Mouse (Mus musculus) MEL (cell line): ENCODE data around the gene Prokr2. TPM values are rescaled to one million over a fixed set of nuclear protein-coding genes. Genes with fewer than 3 reads are reported as not detected.

ENCODE experiments used
- DNase-seq: peaks from one replicate; pipeline ENCODE4 v3.0.0; 2011; ENCODE audit warnings: low read depth, low spot score
- H3K27ac ChIP-seq: 2 replicates; pipeline ENCODE4 v1.5.1; 2012; ENCODE audit warnings: low read depth, mild to moderate bottlenecking, control low read depth, low read length, moderate library complexity; ENCODE audit not compliant: control insufficient read depth
- H3K27me3 ChIP-seq, 2 experiments: fragments of 150-350 bp in 1 of 2; sonication (generic) in 1 of 2; 2 replicates each; pipeline ENCODE4 v1.6.1; 2012; ENCODE audit warnings: low read length in 2 of 2, mild to moderate bottlenecking in 2 of 2, improper control_type of control experiment in 1 of 2, moderate library complexity in 1 of 2; ENCODE audit not compliant: insufficient read depth in 2 of 2, control insufficient read depth in 1 of 2
- H3K36me3 ChIP-seq, 2 experiments: 2 replicates each; pipeline ENCODE4 v1.6.1; 2012 to 2014; ENCODE audit warnings: low read length in 2 of 2, improper control_type of control experiment in 1 of 2, inconsistent platforms in 1 of 2, mild to moderate bottlenecking in 1 of 2; ENCODE audit not compliant: insufficient read depth in 2 of 2, control insufficient read depth in 1 of 2
- H3K4me1 ChIP-seq, 2 experiments: fragments of 150-350 bp in 1 of 2; sonication (generic) in 1 of 2; 2 replicates each; pipeline ENCODE4 v1.6.1; 2012; ENCODE audit warnings: low read length in 2 of 2, improper control_type of control experiment in 1 of 2, mild to moderate bottlenecking in 1 of 2; ENCODE audit not compliant: insufficient read depth in 2 of 2, control insufficient read depth in 1 of 2
- H3K4me3 ChIP-seq, 2 experiments: fragments of 150-350 bp in 1 of 2; sonication (generic) in 1 of 2; 2 replicates each; pipeline ENCODE4 v1.5.1; 2012; ENCODE audit warnings: low read depth in 2 of 2, low read length in 2 of 2, mild to moderate bottlenecking in 2 of 2, moderate library complexity in 2 of 2, control low read depth in 1 of 2, improper control_type of control experiment in 1 of 2; ENCODE audit not compliant: control insufficient read depth in 1 of 2, insufficient read depth in 1 of 2
- H3K79me2 ChIP-seq: 2 replicates; pipeline ENCODE4 v1.6.1; 2012; ENCODE audit warnings: mild to moderate bottlenecking, low read length, moderate library complexity; ENCODE audit not compliant: control insufficient read depth, poor library complexity, insufficient read depth
- H3K9ac ChIP-seq: 2 replicates; pipeline ENCODE4 v1.6.1; 2012; ENCODE audit warnings: low read depth, mild to moderate bottlenecking, control low read depth, low read length, moderate library complexity; ENCODE audit not compliant: control insufficient read depth, poor library complexity, severe bottlenecking
- H3K9me3 ChIP-seq: fragments of 150-350 bp; sonication (generic); replicated peaks from 2 replicates; pipeline ENCODE4 v1.6.1; 2012; ENCODE audit warnings: mild to moderate bottlenecking, low read length, improper control_type of control experiment, moderate library complexity; ENCODE audit not compliant: insufficient read depth
- BHLHE40 ChIP-seq: IDR thresholded peaks from 2 replicates; pipeline ENCODE4 v1.6.1; 2012; ENCODE audit warnings: low read depth, mild to moderate bottlenecking, inconsistent platforms, low read length, improper control_type of control experiment, borderline replicate concordance
- CHD1 ChIP-seq: IDR thresholded peaks from 2 replicates; pipeline ENCODE4 v1.6.1; 2012; ENCODE audit warnings: low read depth, mild to moderate bottlenecking, inconsistent platforms, low read length, improper control_type of control experiment
- CTCF ChIP-seq, 3 experiments: IDR thresholded peaks in 2 of 3; conservative IDR thresholded peaks in 1 of 3; 2 replicates each; pipeline ENCODE4 v1.5.1; 2011 to 2012; ENCODE audit warnings: low read length in 3 of 3, low read depth in 2 of 3, mild to moderate bottlenecking in 2 of 3, improper control_type of control experiment in 1 of 3, inconsistent platforms in 1 of 3, mixed read lengths in 1 of 3, moderate library complexity in 1 of 3; ENCODE audit not compliant: control insufficient read depth in 1 of 3, insufficient read depth in 1 of 3, poor library complexity in 1 of 3, severe bottlenecking in 1 of 3
- E2F4 ChIP-seq: IDR thresholded peaks from 2 replicates; pipeline ENCODE4 v1.6.1; 2011; ENCODE audit warnings: low read depth, low read length, improper control_type of control experiment, borderline replicate concordance
- ELF1 ChIP-seq: IDR thresholded peaks from 2 replicates; pipeline ENCODE4 v1.6.1; 2014; ENCODE audit warnings: low read depth, mild to moderate bottlenecking, inconsistent platforms, low read length, improper control_type of control experiment, moderate library complexity
- EP300 ChIP-seq, 2 experiments: IDR thresholded peaks; 2 replicates each; pipeline ENCODE4 v1.6.1; 2011; ENCODE audit warnings: improper control_type of control experiment in 2 of 2, low read length in 2 of 2, low read depth in 1 of 2, mild to moderate bottlenecking in 1 of 2
- GATA1 ChIP-seq: IDR thresholded peaks from 2 replicates; pipeline ENCODE4 v1.6.1; 2011; ENCODE audit warnings: low read depth, low read length, improper control_type of control experiment
- HCFC1 ChIP-seq: IDR thresholded peaks from 2 replicates; pipeline ENCODE4 v1.6.1; 2012; ENCODE audit warnings: low read depth, mild to moderate bottlenecking, inconsistent platforms, low read length, improper control_type of control experiment, moderate library complexity
- JUND ChIP-seq: IDR thresholded peaks from 2 replicates; pipeline ENCODE4 v1.6.1; 2011; ENCODE audit warnings: low read depth, mild to moderate bottlenecking, improper control_type of control experiment, low read length
- KAT2A ChIP-seq: conservative IDR thresholded peaks from 2 replicates; pipeline ENCODE4 v1.6.1; 2012; ENCODE audit warnings: low read depth, low read length, improper control_type of control experiment, inconsistent platforms
- MAFK ChIP-seq: IDR thresholded peaks from 2 replicates; pipeline ENCODE4 v1.6.1; 2011; ENCODE audit warnings: low read depth, mild to moderate bottlenecking, low read length, improper control_type of control experiment, borderline replicate concordance
- MAX ChIP-seq: IDR thresholded peaks from 2 replicates; pipeline ENCODE4 v1.6.1; 2011; ENCODE audit warnings: low read length, improper control_type of control experiment
- MXI1 ChIP-seq: IDR thresholded peaks from 2 replicates; pipeline ENCODE4 v1.6.1; 2011; ENCODE audit warnings: mild to moderate bottlenecking, low read depth, low read length, improper control_type of control experiment
- MYB ChIP-seq: IDR thresholded peaks from 2 replicates; pipeline ENCODE4 v1.6.1; 2011; ENCODE audit warnings: mild to moderate bottlenecking, low read depth, low read length, improper control_type of control experiment
- MYC ChIP-seq: IDR thresholded peaks from 2 replicates; pipeline ENCODE4 v1.6.1; 2011; ENCODE audit warnings: low read depth, mild to moderate bottlenecking, low read length, improper control_type of control experiment, moderate library complexity
- POLR2A ChIP-seq, 2 experiments: IDR thresholded peaks; 2 replicates each; pipeline ENCODE4 v1.6.1; 2011 to 2012; ENCODE audit warnings: low read length in 2 of 2, mild to moderate bottlenecking in 2 of 2, control low read depth in 1 of 2, improper control_type of control experiment in 1 of 2, low read depth in 1 of 2, moderate library complexity in 1 of 2; ENCODE audit not compliant: control insufficient read depth in 1 of 2, insufficient read depth in 1 of 2, poor library complexity in 1 of 2
- POLR2AphosphoS5 ChIP-seq: IDR thresholded peaks from 2 replicates; pipeline ENCODE4 v1.6.1; 2012; ENCODE audit warnings: low read depth, borderline replicate concordance, mild to moderate bottlenecking, inconsistent platforms, low read length, moderate library complexity, mixed read lengths
- RCOR1 ChIP-seq: IDR thresholded peaks from 2 replicates; pipeline ENCODE4 v1.6.1; 2012; ENCODE audit warnings: low read depth, mild to moderate bottlenecking, inconsistent platforms, low read length, improper control_type of control experiment
- SIN3A ChIP-seq: IDR thresholded peaks from 2 replicates; pipeline ENCODE4 v1.6.1; 2012; ENCODE audit warnings: low read length, improper control_type of control experiment, inconsistent platforms
- SMC3 ChIP-seq: IDR thresholded peaks from 2 replicates; pipeline ENCODE4 v1.6.1; 2011; ENCODE audit warnings: low read depth, low read length, improper control_type of control experiment
- TAL1 ChIP-seq: IDR thresholded peaks from 2 replicates; pipeline ENCODE4 v1.6.1; 2012; ENCODE audit warnings: mild to moderate bottlenecking, inconsistent platforms, low read length, moderate library complexity, mixed read lengths
- TBP ChIP-seq: IDR thresholded peaks from 2 replicates; pipeline ENCODE4 v1.8.0; 2011; ENCODE audit warnings: low read depth, low read length, improper control_type of control experiment
- TCF12 ChIP-seq: IDR thresholded peaks from 2 replicates; pipeline ENCODE4 v1.6.1; 2014; ENCODE audit warnings: low read depth, mild to moderate bottlenecking, inconsistent platforms, low read length, improper control_type of control experiment, moderate library complexity
- UBTF ChIP-seq: IDR thresholded peaks from 2 replicates; pipeline ENCODE4 v1.6.1; 2012; ENCODE audit warnings: low read depth, mild to moderate bottlenecking, inconsistent platforms, low read length, improper control_type of control experiment, moderate library complexity, borderline replicate concordance; ENCODE audit not compliant: insufficient read depth
- USF1 ChIP-seq: IDR thresholded peaks from 2 replicates; pipeline ENCODE4 v1.6.1; 2014; ENCODE audit warnings: low read depth, mild to moderate bottlenecking, inconsistent platforms, low read length, improper control_type of control experiment, moderate library complexity
- ZC3H11A ChIP-seq: IDR thresholded peaks from 2 replicates; pipeline ENCODE4 v1.6.1; 2012; ENCODE audit warnings: low read depth, mild to moderate bottlenecking, inconsistent platforms, low read length, improper control_type of control experiment
- polyA plus RNA-seq, 2 experiments: library from polyadenylated mRNA; stranded (reverse) in 1 of 2; unstranded in 1 of 2; fragments of >175 nt in 1 of 2; fragments of >200 nt in 1 of 2; gene quantifications; 2 replicates each; pipeline versions ENCODE4 v1.2.1 to v1.2.4; 2012; ENCODE audit warnings: low replicate concordance in 2 of 2, low read depth in 1 of 2; ENCODE audit not compliant: insufficient read length in 2 of 2, insufficient read depth in 1 of 2, missing spikeins in 1 of 2
- total RNA-seq: library from RNA; depleted of rRNA; stranded (reverse); fragments of 300-350 nt; gene quantifications from 2 replicates; pipeline ENCODE4 v1.2.3, GENCODE M21; 2012; rRNA removed

The Prokr2 gene
- total RNA-seq (not detected in 2 replicates), polyA plus RNA-seq (not detected)

GRCm38 (mm10) chr2:132385194-132385838, at the start of gene Prokr2:
Gene Prokr2 (minus strand): TSS chr2:132385447.
- no peaks in the 10 kb centered on the region for H3K4me1 ChIP-seq
- no peaks in the 10 kb centered on the region for H3K79me2 ChIP-seq
- no peaks in the 10 kb centered on the region for H3K9me3 ChIP-seq
- H3K36me3 ChIP-seq, result no peaks in the 10 kb centered on the region
- no peak for DNase-seq
- no peaks in the 10 kb centered on the region for H3K27me3 ChIP-seq
- H3K4me3 ChIP-seq, result no peak within 1 kb of the TSS
- TF ChIP-seq MAX, result no peak
- TF ChIP-seq TAL1, result no peak
- TF ChIP-seq CHD1, result no peak
- no peak for TF ChIP-seq POLR2A (IDR thresholded peaks at IDR 0.05; ENCODE audit: control insufficient read depth in 1 of 2, insufficient read depth in 1 of 2, low read depth in 1 of 2, low read length in 2 of 2, poor library complexity in 1 of 2)
- no peak for TF ChIP-seq SMC3
- TF ChIP-seq ELF1, result no peak
- no peak for TF ChIP-seq BHLHE40
- no peak for TF ChIP-seq MYC
- TF ChIP-seq UBTF, result no peak
- TF ChIP-seq RCOR1, result no peak
- TF ChIP-seq MXI1, result no peak
- no peak for TF ChIP-seq USF1
- no peak within 1 kb of the TSS for H3K9ac ChIP-seq
- H3K27ac ChIP-seq, result no peak within 1 kb of the TSS

DNA sequence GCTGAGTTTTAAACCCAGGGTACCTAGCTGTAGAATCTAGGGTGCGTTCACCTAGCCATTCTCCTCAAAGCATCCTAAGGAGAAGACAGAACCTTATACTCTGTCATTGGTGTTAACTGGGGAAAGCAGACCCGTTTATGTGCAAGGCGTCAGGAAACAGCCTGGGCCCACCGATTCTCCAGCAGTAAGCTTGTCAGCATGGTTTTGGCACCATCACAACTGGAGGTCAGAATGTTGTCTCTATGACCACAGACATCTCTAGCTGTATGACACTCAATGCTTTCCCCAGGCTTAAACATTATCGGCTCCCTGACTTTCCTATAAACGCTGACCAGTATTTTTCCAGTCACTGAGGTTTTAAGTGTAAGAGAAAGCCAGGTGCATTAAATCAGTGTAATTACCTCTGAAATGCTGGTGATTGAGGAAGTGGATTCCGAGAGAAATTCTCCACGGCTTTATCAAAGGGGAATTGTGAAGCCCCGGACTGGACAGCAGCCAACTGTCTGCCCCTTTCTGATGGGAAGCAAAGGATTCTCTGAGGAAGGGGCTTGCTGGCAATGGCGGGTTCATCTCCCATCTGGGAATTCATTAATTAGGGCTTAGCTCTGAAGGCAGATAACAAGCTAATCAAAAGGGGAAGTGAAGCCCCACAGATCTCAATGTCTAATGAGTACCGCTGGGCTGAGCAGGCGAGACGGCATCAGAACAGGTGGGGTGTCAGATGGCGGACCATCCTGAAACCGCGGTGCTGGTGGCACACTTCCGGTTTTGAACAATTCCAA, 42.1 kb upstream of the Prokr2 start:
- Histone ChIP-seq H3K4me3 (no peak overlapping the region), H3K9ac (no peak overlapping the region), H3K27me3 (no peaks in the 10 kb centered on the region), H3K79me2 (no peaks in the 10 kb centered on the region), H3K9me3 (no peaks in the 10 kb centered on the region), H3K27ac (no peak overlapping the region), H3K4me1 (no peaks in the 10 kb centered on the region), H3K36me3 (no peaks in the 10 kb centered on the region)
- DNase-seq, result peak; percentile 54
- TF ChIP-seq JUND (no peak), HCFC1 (no peak), MYB (no peak), POLR2AphosphoS5 (no peak), KAT2A (no peak), CTCF (IDR thresholded peaks at IDR 0.05 in 2 of 3, conservative IDR thresholded peaks at IDR 0.05 in 1 of 3; ENCODE audit: control insufficient read depth in 1 of 3, insufficient read depth in 1 of 3, low read depth in 2 of 3, low read length in 3 of 3, poor library complexity in 1 of 3, severe bottlenecking in 1 of 3) (no peak), UBTF (no peak), POLR2A (IDR thresholded peaks at IDR 0.05; ENCODE audit: control insufficient read depth in 1 of 2, insufficient read depth in 1 of 2, low read depth in 1 of 2, low read length in 2 of 2, poor library complexity in 1 of 2) (no peak), MAFK (no peak), SIN3A (no peak), USF1 (no peak), TBP (no peak), TCF12 (no peak), MYC (no peak), GATA1 (peak; percentile 46; the same call in 1 of the 2 replicates), EP300 (IDR thresholded peaks at IDR 0.05; ENCODE audit: low read depth in 1 of 2, low read length in 2 of 2) (peak in 1 of 2 experiments; percentile 39; a peak in 1 of 4 replicates), ZC3H11A (no peak), TAL1 (no peak), E2F4 (no peak), ELF1 (0 out of 2 replicates have a peak, but pooled peaks have one; percentile 8), MAX (no peak)
